Mouse (Mus musculus) G1E (cell line): ENCODE results near the gene Hist1h4a. TPM values are rescaled to one million over a fixed set of nuclear protein-coding genes. Genes with fewer than 3 reads are reported as not detected.
A peak's percentile ranks its signal among the peaks of the same experiment; 100 is the strongest.
"Not testable (repeated sequence)": the region's sequence is repeated elsewhere in the genome, so short reads cannot be mapped to it uniquely, and the experiment has no call there.

Experiments
- ATAC-seq: 2 replicates; pipeline ENCODE4 v1.8.0; 2016; ENCODE audit warnings: mild to moderate bottlenecking; ENCODE audit not compliant: insufficient number of reproducible peaks, poor library complexity, low FRiP score, severe bottlenecking; ENCODE audit errors: extremely low read depth
- DNase-seq: peaks from one replicate; pipeline ENCODE4 v3.0.0; 2012; ENCODE audit warnings: low spot score
- H3K27me3 ChIP-seq: 2 replicates; pipeline ENCODE4 v1.6.1; 2012; ENCODE audit warnings: mild to moderate bottlenecking, low read length, inconsistent platforms; ENCODE audit not compliant: insufficient read depth
- H3K36me3 ChIP-seq: replicated peaks from 2 replicates; pipeline ENCODE3; 2012; ENCODE audit warnings: mild to moderate bottlenecking, inconsistent platforms
- H3K4me1 ChIP-seq: 2 replicates; pipeline ENCODE4 v1.6.1; 2012; ENCODE audit warnings: low read depth, low read length, inconsistent platforms, mixed read lengths; ENCODE audit not compliant: insufficient read depth
- H3K4me3 ChIP-seq: 2 replicates; pipeline ENCODE4 v1.5.1; 2012; ENCODE audit warnings: low read depth, mild to moderate bottlenecking, inconsistent platforms, low read length, moderate library complexity, mixed read lengths
- H3K9me3 ChIP-seq: replicated peaks from 2 replicates; pipeline ENCODE4 v1.6.1; 2012; ENCODE audit warnings: inconsistent platforms
- CTCF ChIP-seq: IDR thresholded peaks from 2 replicates; pipeline ENCODE4 v1.5.1; 2012; ENCODE audit warnings: low read depth, low read length, inconsistent platforms, mixed read lengths
- GATA1 ChIP-seq: IDR thresholded peaks from 2 replicates; pipeline ENCODE4 v1.6.1; 2012; ENCODE audit warnings: borderline replicate concordance, low read length, inconsistent platforms, mixed read lengths
- GATA2 ChIP-seq: IDR thresholded peaks from 2 replicates; pipeline ENCODE4 v1.6.1; 2012; ENCODE audit warnings: low read depth, low read length, inconsistent platforms, borderline replicate concordance
- POLR2AphosphoS5 ChIP-seq: IDR thresholded peaks from 2 replicates; pipeline ENCODE4 v1.6.1; 2012; ENCODE audit warnings: low read depth, low read length, inconsistent platforms; ENCODE audit not compliant: insufficient replicate concordance
- TAL1 ChIP-seq: conservative IDR thresholded peaks from 2 replicates; pipeline ENCODE4 v1.6.1; 2012; ENCODE audit warnings: low read depth, low read length, inconsistent platforms, mixed read lengths
- polyA plus RNA-seq: library from polyadenylated mRNA; stranded (reverse); fragments of >175 nt; gene quantifications from 2 replicates; pipeline ENCODE4 v1.2.3, GENCODE M21; 2012
- total RNA-seq, 2 experiments: library from RNA; stranded (forward) in 1 of 2; stranded (reverse) in 1 of 2; fragments of 200-1000 nt in 1 of 2; fragments of >200 nt in 1 of 2; fragmentation: Nextera tagmentation in 1 of 2; gene quantifications; 2 replicates each; pipeline ENCODE4 v1.2.3; 2014 to 2017

The Hist1h4a gene
- total and polyA plus RNA-seq, 3 experiments, result 12.0 to 867 (median 465) TPM

DNA sequence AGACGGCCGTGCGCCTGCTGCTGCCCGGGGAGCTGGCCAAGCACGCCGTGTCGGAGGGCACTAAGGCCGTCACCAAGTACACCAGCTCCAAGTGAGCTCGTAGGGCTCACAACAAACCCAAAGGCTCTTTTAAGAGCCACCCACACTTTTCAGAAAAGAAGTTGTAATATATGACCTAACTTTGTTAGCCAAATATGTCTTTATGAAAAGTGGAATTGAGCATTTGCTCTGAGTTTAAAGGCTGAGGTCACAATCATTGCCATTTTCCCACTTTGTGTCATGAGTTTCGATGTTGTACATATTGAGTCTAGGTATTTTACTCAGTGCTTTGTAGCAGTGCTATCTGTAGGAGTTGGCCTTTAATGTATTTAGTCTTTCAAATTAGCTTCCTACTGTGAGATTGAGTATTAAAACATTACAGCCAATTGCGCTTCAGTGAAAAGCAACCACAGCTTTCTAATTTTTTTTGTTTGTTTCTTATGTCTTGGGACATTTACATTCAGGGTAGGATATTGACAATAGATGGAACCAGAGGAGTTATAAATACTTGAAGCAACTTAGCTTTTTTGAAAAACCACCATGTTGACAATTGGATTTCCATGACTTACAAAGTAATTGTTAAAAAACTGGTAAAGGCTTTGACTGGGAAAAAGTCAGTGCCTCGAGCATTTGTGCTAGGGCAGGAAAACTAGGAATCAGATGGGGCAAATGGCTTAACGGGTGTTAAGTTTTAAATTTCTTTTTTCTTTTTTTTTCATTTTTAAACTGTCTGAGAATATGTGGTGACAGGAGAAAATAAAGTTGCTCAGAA lies 13.7 kb downstream of the Hist1h4a start:
- H3K4me1 ChIP-seq, result peaks cover 37% of the 10 kb centered on the region
- DNase-seq, result no peak
- no peaks in the 10 kb centered on the region for H3K27me3 ChIP-seq
- peak overlapping the region; percentile 46; the same call in 1 of the 2 replicates for H3K4me3 ChIP-seq
- H3K36me3 ChIP-seq, result no peaks in the 10 kb centered on the region
- TF ChIP-seq TAL1, result no peak
- TF ChIP-seq POLR2AphosphoS5, result peak; percentile 93; the same call in 1 of the 2 replicates
- no peaks in the 10 kb centered on the region for H3K9me3 ChIP-seq
- ATAC-seq, result no peak

DNA sequence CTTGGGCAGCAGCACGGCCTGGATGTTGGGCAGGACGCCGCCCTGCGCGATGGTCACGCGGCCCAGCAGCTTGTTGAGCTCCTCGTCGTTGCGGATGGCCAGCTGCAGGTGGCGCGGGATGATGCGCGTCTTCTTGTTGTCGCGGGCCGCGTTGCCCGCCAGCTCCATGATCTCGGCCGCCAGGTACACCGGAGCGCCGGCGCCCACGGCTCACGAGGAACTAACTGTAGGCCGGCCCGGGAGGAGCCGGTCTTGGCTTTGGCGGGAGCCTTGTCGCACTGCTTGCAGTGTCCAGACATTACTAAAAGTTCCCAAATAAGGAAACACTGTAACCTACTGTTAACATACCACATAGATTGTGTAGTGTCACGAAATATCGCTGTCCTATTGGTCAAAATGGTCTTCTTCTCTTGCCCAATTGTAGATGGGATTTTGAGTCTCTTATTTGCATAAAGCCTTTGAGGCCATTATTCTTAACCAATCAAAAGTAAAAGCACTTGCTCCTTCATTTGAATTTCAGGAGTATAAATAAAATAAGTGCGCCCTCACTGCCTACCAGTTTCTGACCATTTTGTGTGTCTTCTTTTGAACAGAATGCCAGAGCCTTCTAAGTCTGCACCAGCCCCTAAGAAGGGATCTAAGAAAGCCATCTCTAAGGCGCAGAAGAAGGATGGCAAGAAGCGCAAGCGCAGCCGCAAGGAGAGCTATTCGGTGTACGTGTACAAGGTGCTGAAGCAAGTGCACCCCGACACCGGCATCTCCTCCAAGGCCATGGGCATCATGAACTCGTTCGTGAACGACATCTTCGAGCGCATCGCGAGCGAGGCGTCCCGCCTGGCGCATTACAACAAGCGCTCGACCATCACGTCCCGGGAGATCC lies 14.6 kb downstream of the Hist1h4a start, which contains the start of gene Hist1h2bb:
Hist1h2bb (plus strand) TSS at position 534 of the 880 bp plus-strand sequence.
- Histone ChIP-seq H3K4me1 (peaks cover 44% of the 10 kb centered on the region), H3K4me3 (peak within 1 kb of the TSS; percentile 71)
- ATAC-seq (peak; percentile 71), DNase-seq (peak; percentile 52)
- H3K27me3 ChIP-seq, H3K9me3 ChIP-seq, H3K36me3 ChIP-seq: not testable (repeated sequence)
- TF ChIP-seq POLR2AphosphoS5, result peak; percentile 94

DNA sequence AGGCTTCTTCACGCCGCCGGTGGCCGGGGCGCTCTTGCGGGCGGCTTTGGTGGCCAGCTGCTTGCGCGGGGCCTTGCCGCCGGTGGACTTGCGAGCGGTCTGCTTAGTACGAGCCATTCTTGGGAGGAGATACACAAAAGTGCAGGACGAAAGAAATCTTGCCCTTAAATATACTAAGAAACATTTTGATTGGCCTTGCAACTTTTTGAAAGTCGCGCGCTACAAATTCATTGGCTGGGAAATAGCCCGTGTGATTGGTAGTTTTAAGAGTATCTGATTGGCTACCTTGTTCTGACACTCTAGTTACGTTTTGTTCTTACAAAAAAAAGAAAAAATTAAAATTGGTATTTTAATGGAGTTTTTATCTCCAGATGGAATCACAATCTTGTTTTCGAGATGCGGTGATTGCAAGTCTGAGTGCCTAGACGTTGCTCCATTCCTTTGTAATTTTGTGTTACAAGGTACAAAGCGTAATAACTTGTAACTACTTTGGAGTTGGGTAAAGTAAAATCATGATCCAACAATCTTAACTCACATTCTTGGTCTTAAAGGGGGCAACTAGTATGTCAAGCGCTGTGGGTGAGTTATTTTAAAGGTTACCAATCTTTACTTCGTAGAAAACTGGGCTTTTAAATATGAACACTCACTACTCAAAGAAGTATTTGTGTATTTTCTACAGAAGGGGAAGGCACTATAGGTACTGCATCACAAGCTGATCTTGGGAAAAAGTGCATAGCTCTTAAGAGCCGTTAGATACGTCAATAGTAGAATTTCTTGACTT lies 15.5 kb downstream of the Hist1h4a start, which contains the start of gene Hist1h3c:
Hist1h3c (minus strand) TSS at position 222 of the 781 bp plus-strand sequence.
- 0 out of 2 replicates have a peak, but pooled peaks have one; percentile 93 for TF ChIP-seq POLR2AphosphoS5
- no peak for TF ChIP-seq TAL1
- no peak for TF ChIP-seq GATA1
- TF ChIP-seq CTCF, result no peak
- H3K4me1 ChIP-seq, result peaks cover 44% of the 10 kb centered on the region

DNA sequence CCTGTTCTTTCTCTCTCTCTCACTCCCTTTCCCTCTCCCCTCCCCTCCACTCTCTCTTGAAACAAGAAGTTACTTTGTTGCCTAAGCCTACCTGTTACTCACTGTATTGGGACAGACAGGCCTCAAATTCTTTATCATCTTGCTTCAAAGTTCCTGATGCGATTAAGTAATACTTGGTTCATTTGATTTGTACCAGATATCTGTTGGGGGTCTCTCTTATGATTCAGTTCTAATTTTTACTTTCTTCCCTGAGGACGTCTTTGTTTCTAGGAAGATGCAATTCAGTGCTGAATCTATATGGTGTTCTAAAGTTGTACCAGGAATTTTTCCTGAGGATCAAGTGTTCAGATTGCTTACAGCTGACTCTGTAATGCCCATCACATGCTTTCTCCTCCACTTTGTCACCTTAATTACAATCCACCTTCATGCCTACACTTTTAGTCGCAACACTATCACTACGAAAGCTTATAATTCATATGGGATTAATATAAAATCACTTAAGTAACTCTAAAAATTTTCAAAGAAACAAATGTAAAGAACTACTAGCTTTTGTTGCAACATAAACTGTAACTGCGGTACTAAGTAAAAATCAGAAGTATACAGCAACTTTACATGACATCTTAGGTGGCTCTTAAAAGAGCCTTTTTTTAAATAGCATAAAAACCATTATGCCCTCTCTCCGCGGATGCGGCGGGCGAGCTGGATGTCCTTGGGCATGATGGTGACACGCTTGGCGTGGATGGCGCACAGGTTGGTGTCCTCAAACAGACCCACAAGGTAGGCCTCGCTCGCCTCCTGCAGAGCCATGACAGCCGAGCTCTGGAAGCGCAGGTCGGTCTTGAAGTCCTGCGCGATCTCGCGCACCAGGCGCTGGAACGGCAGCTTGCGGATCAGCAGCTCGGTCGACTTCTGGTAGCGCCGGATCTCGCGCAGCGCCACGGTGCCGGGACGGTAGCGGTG lies 16.3 kb downstream of the Hist1h4a start:
- TF ChIP-seq GATA1 (no peak), POLR2AphosphoS5 (peak; percentile 48)
- H3K4me3 ChIP-seq, result peak overlapping the region; percentile 65; the same call in 1 of the 2 replicates
- no peak for DNase-seq
- no peaks in the 10 kb centered on the region for H3K27me3 ChIP-seq
- no peaks in the 10 kb centered on the region for H3K9me3 ChIP-seq
- H3K36me3 ChIP-seq, result no peaks in the 10 kb centered on the region
- peaks cover 40% of the 10 kb centered on the region for H3K4me1 ChIP-seq
- no peak for ATAC-seq

More for the DNA sequence above, 15.5 kb downstream of the Hist1h4a start, which contains the start of gene Hist1h3c:
- no peaks in the 10 kb centered on the region for H3K36me3 ChIP-seq
- no peaks in the 10 kb centered on the region for H3K27me3 ChIP-seq
- H3K9me3 ChIP-seq, result no peaks in the 10 kb centered on the region
- H3K4me3 ChIP-seq, result peak within 1 kb of the TSS; percentile 71
- ATAC-seq (peak; percentile 43; the same call in 1 of the 2 replicates), DNase-seq (peak; percentile 68)

DNA sequence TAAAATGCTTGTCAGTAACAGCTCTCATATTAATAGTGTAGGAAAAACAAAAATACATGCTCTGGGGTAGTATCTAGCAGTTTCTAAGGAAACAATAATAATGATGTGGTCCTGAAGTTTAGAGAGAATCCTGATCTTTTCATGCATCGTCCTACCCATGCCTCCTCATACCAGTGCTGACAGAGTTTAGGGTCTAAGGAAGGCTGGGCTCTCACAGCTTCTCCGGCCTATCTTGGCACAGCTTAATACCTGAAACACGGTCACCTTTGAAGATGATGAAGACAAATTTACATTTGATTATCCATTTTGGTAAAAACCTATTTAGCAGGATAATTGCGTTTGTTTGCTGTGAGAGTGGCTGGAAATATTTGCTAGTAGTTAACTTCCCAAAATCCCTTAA lies 17.1 kb downstream of the Hist1h4a start:
- Histone ChIP-seq H3K4me3 (no peak overlapping the region), H3K9me3 (no peaks in the 10 kb centered on the region), H3K36me3 (no peaks in the 10 kb centered on the region), H3K27me3 (no peaks in the 10 kb centered on the region), H3K4me1 (peaks cover 35% of the 10 kb centered on the region)
- ATAC-seq (no peak), DNase-seq (no peak)
- TF ChIP-seq TAL1 (no peak), POLR2AphosphoS5 (peak; percentile 97; the same call in 1 of the 2 replicates)

DNA sequence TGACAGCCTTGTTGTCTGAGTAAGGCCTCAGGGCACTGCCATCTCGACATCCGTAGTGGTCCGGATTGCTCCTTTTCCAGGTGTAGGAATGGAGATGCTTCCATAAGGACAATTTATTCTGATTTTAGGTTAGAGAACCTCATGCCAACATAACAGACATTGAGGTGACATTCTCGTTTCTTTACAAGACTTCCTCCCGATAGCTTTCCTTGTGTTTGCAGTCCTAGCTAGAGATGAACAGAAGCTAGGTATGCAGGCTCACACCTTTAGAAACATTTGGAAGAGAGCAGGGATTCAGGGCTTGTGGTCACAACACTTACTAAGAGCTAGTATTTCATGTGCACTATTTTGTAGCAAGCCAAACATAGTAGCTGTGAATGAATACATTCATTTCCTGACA lies 17.8 kb downstream of the Hist1h4a start:
- Histone ChIP-seq H3K36me3 (no peaks in the 10 kb centered on the region), H3K4me1 (peaks cover 29% of the 10 kb centered on the region), H3K9me3 (no peaks in the 10 kb centered on the region), H3K4me3 (no peak overlapping the region), H3K27me3 (no peaks in the 10 kb centered on the region)
- TF ChIP-seq GATA2 (no peak), GATA1 (no peak), TAL1 (no peak), POLR2AphosphoS5 (0 out of 2 replicates have a peak, but pooled peaks have one; percentile 90), CTCF (no peak)
- DNase-seq, result no peak
- ATAC-seq, result no peak
